In the genomic region with DNA sequence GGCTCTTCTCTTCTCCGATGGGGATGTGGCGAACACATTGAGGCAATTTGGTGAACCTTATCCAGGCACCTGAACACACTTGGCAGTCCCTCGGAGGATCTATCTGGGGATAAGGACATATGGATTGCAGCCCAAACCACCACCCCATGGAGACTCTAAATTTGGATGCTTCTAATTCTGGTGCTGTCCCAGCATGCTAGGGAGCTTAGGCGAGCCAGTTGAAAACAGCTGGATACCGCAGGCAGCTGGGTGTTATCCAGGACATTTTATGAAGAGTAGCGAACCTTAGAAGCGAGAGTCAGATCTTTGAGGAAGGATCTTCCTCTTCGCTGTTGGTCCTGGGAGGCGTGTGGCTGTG, we compare ENCODE assay signal across 10 mouse cellular contexts. TPM values are rescaled to one million over a fixed set of nuclear protein-coding genes. Genes with fewer than 3 reads are reported as not detected.
DNase-seq lines count a peak whose midpoint lies in the region; ATAC-seq lines count a peak whose summit lies in the region.
"Had no signal": no experiment of that assay in that cellular context is flagged by ENCODE, and none has a peak within 500 bp of the region (broad histone marks: within the 10 kb centered on the region; RNA-seq: fewer than 3 reads in every experiment).

No protein-coding gene starts in this region.

- intact Hi-C loops in heart, postnatal 14 days (cut with DNase I), result no loop called here

- peaks cover 69% of the 10 kb centered on the region for H3K4me1 ChIP-seq in neural tube, embryonic 12.5 days

- peak; percentile 63 for DNase-seq in kidney, postnatal 10 days
- DNase-seq in kidney, adult 9 months, result no peak
- DNase-seq in fibroblast of lung, adult 2 months (ENCODE audit: low read depth), result peak; percentile 27
- peak; percentile 45 to 57 for DNase-seq in heart, postnatal 14 days
- no peak for DNase-seq in cerebellum, adult 9-11 months
- no peak for DNase-seq in urinary bladder, postnatal 25 days (ENCODE audit: low spot score)
- DNase-seq in cerebellum, postnatal 25 days, result no peak

- H3K4me3 ChIP-seq in neural tube, embryonic 12.5 days, result peak overlapping the region; percentile 60

- H3K4me2 ChIP-seq in neural tube, embryonic 12.5 days (replicated peaks), result peak overlapping the region; percentile 68

- H3K27me3 ChIP-seq in neural tube, embryonic 12.5 days (replicated peaks), result no peaks in the 10 kb centered on the region

- ATAC-seq in neural tube, embryonic 12.5 days (ENCODE audit: low FRiP score, low read depth), result no peak

- H3K9ac ChIP-seq in neural tube, embryonic 12.5 days, result 0 out of 2 replicates have a peak overlapping the region, but pooled peaks have one; percentile 40

- peaks cover 28% of the 10 kb centered on the region for H3K36me3 ChIP-seq in neural tube, embryonic 12.5 days

- H3K27ac ChIP-seq in neural tube, embryonic 12.5 days, result peak overlapping the region; percentile 57

- 68% methylated on average over 9 of the region's 9 CpGs for WGBS in neural tube, embryonic 12.5 days

- no peaks in the 10 kb centered on the region for H3K9me3 ChIP-seq in neural tube, embryonic 12.5 days

RNA-seq across cellular contexts. Expression of a gene that starts 4.7 kb away (rescaled TPM):
- 10 to 100 TPM; 53.0 to 62.6 TPM for total RNA-seq in heart, postnatal 14 days (2021)
- 34.0 and 38.0 TPM in 2 replicates for polyA plus RNA-seq in neural tube, embryonic 12.5 days (2016; fragmentation: Nextera tagmentation; extraction: Ambion mirVana)
- total RNA-seq: common myeloid progenitor, adult 5-6 weeks; MEL had no signal

RNA-seq across cellular contexts. Expression of a gene that starts 55.3 kb away (rescaled TPM):
- under 1 TPM in 1 of 2 experiments, not detected in 1; 0.36 TPM for total RNA-seq in heart, postnatal 14 days (2021)
- 0.13 TPM in 1 of 2 replicates, not detected in the other for polyA plus RNA-seq in neural tube, embryonic 12.5 days (2016; fragmentation: Nextera tagmentation; extraction: Ambion mirVana)
- total RNA-seq: common myeloid progenitor, adult 5-6 weeks; MEL had no signal

Comparison
In these comparisons a context has a peak if more than half of its experiments do, and no peak if none do; other contexts are left out.
1. DNase-seq: peak in kidney, postnatal 10 days (single experiment), fibroblast of lung, adult 2 months (single experiment) and heart, postnatal 14 days (2 of 2); none in kidney, adult 9 months (single experiment), cerebellum, adult 9-11 months (single experiment), urinary bladder, postnatal 25 days (single experiment) and cerebellum, postnatal 25 days (0 of 2).